Mouse (Mus musculus): ENCODE measurements at regions not wholly inside any gene's neighbourhood (a gene's known extent, or its start where the extent isn't known, plus 50 kb on each side); places are given as distances from the start of the nearest gene placed in this dataset.

GRCm38 (mm10) chr2:27812946-27813345 lies 73.3 kb upstream of the Col5a1 start:
- WGBS: 70% methylated on average over 3 of the region's 3 CpGs
- ATAC-seq (no peak), DNase-seq (ENCODE audit: low spot score) (no peak)
- Histone ChIP-seq H3K36me3 (ENCODE audit: control insufficient read depth, insufficient read depth, low read length) (no peaks in the 10 kb centered on the region), H3K4me2 (ENCODE audit: low read length) (no peak overlapping the region), H3K9me3 (replicated peaks; ENCODE audit: control insufficient read depth, low read length) (no peaks in the 10 kb centered on the region), H3K27me3 (replicated peaks; ENCODE audit: control insufficient read depth, insufficient read depth, low read length) (no peaks in the 10 kb centered on the region), H3K4me3 (ENCODE audit: low read depth, low read length) (no peak overlapping the region), H3K9ac (ENCODE audit: low read length) (no peak overlapping the region), H3K27ac (ENCODE audit: low read depth, low read length) (no peak overlapping the region), H3K4me1 (ENCODE audit: control insufficient read depth, insufficient read depth, low read length) (peaks cover 9% of the 10 kb centered on the region; the same call in 1 of the 2 replicates)

GRCm38 (mm10) chr2:27813370-27813769 lies 72.9 kb upstream of the Col5a1 start:
- Histone ChIP-seq H3K27me3 (replicated peaks; ENCODE audit: control insufficient read depth, insufficient read depth, low read length) (no peaks in the 10 kb centered on the region), H3K36me3 (ENCODE audit: control insufficient read depth, insufficient read depth, low read length) (no peaks in the 10 kb centered on the region), H3K4me1 (ENCODE audit: control insufficient read depth, insufficient read depth, low read length) (peaks cover 9% of the 10 kb centered on the region; the same call in 1 of the 2 replicates), H3K4me2 (ENCODE audit: low read length) (no peak overlapping the region), H3K27ac (ENCODE audit: low read depth, low read length) (no peak overlapping the region), H3K9ac (ENCODE audit: low read length) (no peak overlapping the region), H3K9me3 (replicated peaks; ENCODE audit: control insufficient read depth, low read length) (no peaks in the 10 kb centered on the region), H3K4me3 (ENCODE audit: low read depth, low read length) (no peak overlapping the region)
- DNase-seq (ENCODE audit: low spot score): peak; percentile 70
- peak; percentile 76 for ATAC-seq
- 36% methylated on average over 6 of the region's 6 CpGs for WGBS

DNA sequence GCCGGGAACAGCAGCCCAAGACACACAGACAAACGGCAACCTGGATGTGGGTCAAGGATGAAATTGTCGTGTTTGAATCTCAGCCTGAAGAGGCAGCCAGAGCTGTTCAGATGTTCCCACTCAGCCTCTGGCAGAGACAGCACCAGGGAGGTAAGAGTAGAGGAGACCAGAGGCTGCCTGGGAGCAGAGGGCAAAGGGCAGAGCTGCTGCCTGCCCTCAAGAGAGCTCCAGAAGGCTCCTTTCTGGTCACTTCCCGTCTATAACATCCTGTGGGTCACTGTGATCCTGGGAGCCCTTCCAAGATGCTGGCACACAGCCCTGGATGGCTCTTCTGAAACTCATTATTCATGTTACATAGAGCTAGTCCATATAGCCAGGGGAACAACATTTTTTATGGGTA lies 67.6 kb upstream of the Col5a1 start:
- Histone ChIP-seq H3K4me2 (ENCODE audit: low read length) (no peak overlapping the region), H3K27me3 (replicated peaks; ENCODE audit: control insufficient read depth, insufficient read depth, low read length) (no peaks in the 10 kb centered on the region), H3K9ac (ENCODE audit: low read length) (no peak overlapping the region), H3K27ac (ENCODE audit: low read depth, low read length) (no peak overlapping the region), H3K36me3 (ENCODE audit: control insufficient read depth, insufficient read depth, low read length) (no peaks in the 10 kb centered on the region), H3K4me3 (ENCODE audit: low read depth, low read length) (no peak overlapping the region), H3K4me1 (ENCODE audit: control insufficient read depth, insufficient read depth, low read length) (peaks cover 4% of the 10 kb centered on the region; the same call in 1 of the 2 replicates), H3K9me3 (replicated peaks; ENCODE audit: control insufficient read depth, low read length) (no peaks in the 10 kb centered on the region)
- DNase-seq (ENCODE audit: low spot score) (peak; percentile 43), ATAC-seq (no peak)
- 56% methylated on average over 4 of the region's 4 CpGs for WGBS

GRCm38 (mm10) chr2:27826826-27827225 lies 59.4 kb upstream of the Col5a1 start:
- H3K4me2 ChIP-seq (ENCODE audit: low read length): no peak overlapping the region
- H3K4me3 ChIP-seq (ENCODE audit: low read depth, low read length): no peak overlapping the region
- WGBS: 88% methylated on average over 2 of the region's 2 CpGs
- H3K27ac ChIP-seq (ENCODE audit: low read depth, low read length): no peak overlapping the region
- H3K36me3 ChIP-seq (ENCODE audit: control insufficient read depth, insufficient read depth, low read length): no peaks in the 10 kb centered on the region
- no peak for DNase-seq (ENCODE audit: low spot score)
- H3K9ac ChIP-seq (ENCODE audit: low read length): no peak overlapping the region
- no peaks in the 10 kb centered on the region for H3K4me1 ChIP-seq (ENCODE audit: control insufficient read depth, insufficient read depth, low read length)
- no peaks in the 10 kb centered on the region for H3K9me3 ChIP-seq (replicated peaks; ENCODE audit: control insufficient read depth, low read length)
- ATAC-seq: no peak
- H3K27me3 ChIP-seq (replicated peaks; ENCODE audit: control insufficient read depth, insufficient read depth, low read length): no peaks in the 10 kb centered on the region

GRCm38 (mm10) chr2:27827582-27827981 lies 58.6 kb upstream of the Col5a1 start:
- DNase-seq (ENCODE audit: low spot score): no peak
- no peak for ATAC-seq
- no peak overlapping the region for H3K4me3 ChIP-seq (ENCODE audit: low read depth, low read length)
- H3K27ac ChIP-seq (ENCODE audit: low read depth, low read length): no peak overlapping the region
- H3K4me2 ChIP-seq (ENCODE audit: low read length): no peak overlapping the region
- WGBS: 79% methylated on average over 5 of the region's 5 CpGs
- no peaks in the 10 kb centered on the region for H3K9me3 ChIP-seq (replicated peaks; ENCODE audit: control insufficient read depth, low read length)
- no peak overlapping the region for H3K9ac ChIP-seq (ENCODE audit: low read length)
- H3K4me1 ChIP-seq (ENCODE audit: control insufficient read depth, insufficient read depth, low read length): no peaks in the 10 kb centered on the region
- H3K27me3 ChIP-seq (replicated peaks; ENCODE audit: control insufficient read depth, insufficient read depth, low read length): no peaks in the 10 kb centered on the region
- H3K36me3 ChIP-seq (ENCODE audit: control insufficient read depth, insufficient read depth, low read length): no peaks in the 10 kb centered on the region

DNA sequence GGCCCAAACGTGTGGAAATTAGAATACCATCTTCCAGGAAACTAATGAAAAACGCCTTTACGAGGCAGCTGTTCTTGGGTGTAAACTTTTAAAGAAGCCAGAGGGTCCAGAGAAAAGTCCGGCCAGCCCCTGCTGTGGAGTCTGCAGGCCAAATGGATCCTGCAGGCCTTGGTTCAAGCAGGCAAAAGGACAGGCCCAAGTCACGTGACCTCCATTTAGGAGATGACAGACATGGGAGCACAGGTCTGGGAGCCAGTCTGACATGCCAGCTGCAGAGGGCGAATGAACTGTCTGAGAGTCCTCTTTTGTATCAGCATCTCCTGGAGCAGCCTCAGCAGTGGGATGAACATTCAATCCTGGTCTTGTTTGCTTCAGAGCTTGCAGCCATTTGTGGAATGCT lies 58.0 kb upstream of the Col5a1 start:
- Histone ChIP-seq H3K9me3 (replicated peaks; ENCODE audit: control insufficient read depth, low read length) (no peaks in the 10 kb centered on the region), H3K27me3 (replicated peaks; ENCODE audit: control insufficient read depth, insufficient read depth, low read length) (no peaks in the 10 kb centered on the region), H3K4me3 (ENCODE audit: low read depth, low read length) (no peak overlapping the region), H3K4me1 (ENCODE audit: control insufficient read depth, insufficient read depth, low read length) (no peaks in the 10 kb centered on the region), H3K4me2 (ENCODE audit: low read length) (no peak overlapping the region), H3K27ac (ENCODE audit: low read depth, low read length) (no peak overlapping the region), H3K9ac (ENCODE audit: low read length) (no peak overlapping the region), H3K36me3 (ENCODE audit: control insufficient read depth, insufficient read depth, low read length) (no peaks in the 10 kb centered on the region)
- 79% methylated on average over 6 of the region's 6 CpGs for WGBS
- DNase-seq (ENCODE audit: low spot score) (no peak), ATAC-seq (no peak)

GRCm38 (mm10) chr2:27829551-27829950 lies 56.7 kb upstream of the Col5a1 start:
- no peak overlapping the region for H3K9ac ChIP-seq (ENCODE audit: low read length)
- H3K4me1 ChIP-seq (ENCODE audit: control insufficient read depth, insufficient read depth, low read length): no peaks in the 10 kb centered on the region
- ATAC-seq (no peak), DNase-seq (ENCODE audit: low spot score) (no peak)
- no peaks in the 10 kb centered on the region for H3K36me3 ChIP-seq (ENCODE audit: control insufficient read depth, insufficient read depth, low read length)
- 83% methylated on average over 5 of the region's 5 CpGs for WGBS
- no peak overlapping the region for H3K4me3 ChIP-seq (ENCODE audit: low read depth, low read length)
- no peaks in the 10 kb centered on the region for H3K27me3 ChIP-seq (replicated peaks; ENCODE audit: control insufficient read depth, insufficient read depth, low read length)
- no peak overlapping the region for H3K4me2 ChIP-seq (ENCODE audit: low read length)
- no peaks in the 10 kb centered on the region for H3K9me3 ChIP-seq (replicated peaks; ENCODE audit: control insufficient read depth, low read length)
- H3K27ac ChIP-seq (ENCODE audit: low read depth, low read length): no peak overlapping the region

DNA sequence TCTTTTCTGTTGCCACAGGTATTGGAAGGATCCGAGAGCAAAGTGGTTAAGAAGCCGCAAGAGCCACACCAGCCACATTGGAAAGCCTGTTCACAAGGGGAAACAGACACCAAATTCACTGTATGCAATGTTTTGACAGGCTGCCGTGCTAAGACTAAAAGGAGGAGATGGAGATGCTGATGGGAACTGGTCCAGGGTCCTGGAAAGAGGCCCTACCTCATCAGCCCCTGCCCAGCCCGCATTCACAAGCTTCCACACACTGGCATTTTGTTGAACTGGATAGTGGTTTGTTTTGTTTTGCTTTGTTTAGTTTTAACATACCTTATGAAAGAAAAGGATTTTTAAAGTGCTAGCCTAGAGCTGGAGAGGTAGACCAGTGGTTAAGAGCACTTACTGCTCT lies 51.3 kb upstream of the Col5a1 start:
- DNase-seq (ENCODE audit: low spot score): no peak
- Histone ChIP-seq H3K9ac (ENCODE audit: low read length) (no peak overlapping the region), H3K36me3 (ENCODE audit: control insufficient read depth, insufficient read depth, low read length) (no peaks in the 10 kb centered on the region), H3K27me3 (replicated peaks; ENCODE audit: control insufficient read depth, insufficient read depth, low read length) (no peaks in the 10 kb centered on the region), H3K9me3 (replicated peaks; ENCODE audit: control insufficient read depth, low read length) (no peaks in the 10 kb centered on the region), H3K4me3 (ENCODE audit: low read depth, low read length) (no peak overlapping the region), H3K4me1 (ENCODE audit: control insufficient read depth, insufficient read depth, low read length) (peaks cover 17% of the 10 kb centered on the region; the same call in 1 of the 2 replicates), H3K4me2 (ENCODE audit: low read length) (no peak overlapping the region), H3K27ac (ENCODE audit: low read depth, low read length) (no peak overlapping the region)
- 43% methylated on average over 4 of the region's 4 CpGs for WGBS
- ATAC-seq: no peak

GRCm38 (mm10) chr2:27835758-27836460 lies 50.3 kb upstream of the Col5a1 start:
- H3K27me3 ChIP-seq (replicated peaks; ENCODE audit: control insufficient read depth, insufficient read depth, low read length): no peaks in the 10 kb centered on the region
- no peaks in the 10 kb centered on the region for H3K36me3 ChIP-seq (ENCODE audit: control insufficient read depth, insufficient read depth, low read length)
- no peak overlapping the region for H3K9ac ChIP-seq (ENCODE audit: low read length)
- H3K4me2 ChIP-seq (ENCODE audit: low read length): no peak overlapping the region
- ATAC-seq (peak; percentile 46), DNase-seq (ENCODE audit: low spot score) (peak; percentile 72)
- H3K4me3 ChIP-seq (ENCODE audit: low read depth, low read length): no peak overlapping the region
- peaks cover 17% of the 10 kb centered on the region; the same call in 1 of the 2 replicates for H3K4me1 ChIP-seq (ENCODE audit: control insufficient read depth, insufficient read depth, low read length)
- no peaks in the 10 kb centered on the region for H3K9me3 ChIP-seq (replicated peaks; ENCODE audit: control insufficient read depth, low read length)
- 28% methylated on average over 10 of the region's 10 CpGs for WGBS
- H3K27ac ChIP-seq (ENCODE audit: low read depth, low read length): peak overlapping the region; percentile 27; the same call in 1 of the 2 replicates

All from forebrain, embryonic 14.5 days (tissue).